ENCODE assay signal across 8 mouse cellular contexts in genomic region chr6:83571840-83572667, GRCm38 (mm10). TPM values are rescaled to one million over a fixed set of nuclear protein-coding genes. Genes with fewer than 3 reads are reported as not detected.
DNase-seq lines count a peak whose midpoint lies in the region; ATAC-seq and TF ChIP-seq lines count a peak whose summit lies in the region.

No protein-coding gene starts in this region.

- no peaks in the 10 kb centered on the region for H3K9me3 ChIP-seq in E14TG2a.4 (ENCODE audit: low read length)
- H3K9me3 ChIP-seq in forebrain, embryonic 12.5 days = no peaks in the 10 kb centered on the region
- H3K9me3 ChIP-seq in heart, postnatal 0 days (replicated peaks; ENCODE audit: control insufficient read depth, low read length) = no peaks in the 10 kb centered on the region
- no peaks in the 10 kb centered on the region for H3K9me3 ChIP-seq in liver, embryonic 16.5 days (replicated peaks; ENCODE audit: control insufficient read depth, low read length)
- H3K9me3 ChIP-seq in neural tube, embryonic 13.5 days = no peaks in the 10 kb centered on the region

- peak; percentile 88 for DNase-seq in c-Kit-positive CD71-positive TER-119-positive erythroid progenitor cells, embryonic 14.5 days (ENCODE audit: low spot score)
- DNase-seq in heart, postnatal 0 days (ENCODE audit: low spot score) = peak; percentile 92
- peak; percentile 91 to 94 for DNase-seq in kidney, postnatal 4 days

- 5% methylated on average over 37 of the region's 37 CpGs for WGBS in forebrain, embryonic 12.5 days
- WGBS in heart, postnatal 0 days = 5% methylated on average over 35 of the region's 37 CpGs
- whole genome bisulfite sequencing in liver, embryonic 16.5 days (ENCODE audit: insufficient replicate concordance) = 6% methylated on average over 37 of the region's 37 CpGs
- WGBS in neural tube, embryonic 13.5 days = 6% methylated on average over 37 of the region's 37 CpGs

- H3K36me3 ChIP-seq in E14TG2a.4 (ENCODE audit: insufficient read depth, low read length) = no peaks in the 10 kb centered on the region
- H3K36me3 ChIP-seq in forebrain, embryonic 12.5 days (replicated peaks) = peaks cover 9% of the 10 kb centered on the region; the same call in 1 of the 2 replicates
- peaks cover 12% of the 10 kb centered on the region; the same call in 1 of the 2 replicates for H3K36me3 ChIP-seq in heart, postnatal 0 days (replicated peaks; ENCODE audit: control insufficient read depth, insufficient read depth, low read length)
- H3K36me3 ChIP-seq in liver, embryonic 16.5 days (ENCODE audit: control insufficient read depth, insufficient read depth) = no peaks in the 10 kb centered on the region
- peaks cover 26% of the 10 kb centered on the region for H3K36me3 ChIP-seq in neural tube, embryonic 13.5 days
- H3K36me3 ChIP-seq in testis, adult 2 months (ENCODE audit: control insufficient read depth, insufficient read depth, low read length) = no peaks in the 10 kb centered on the region; the same call in 1 of the 2 replicates

- H3K4me2 ChIP-seq in forebrain, embryonic 12.5 days = peak overlapping the region; percentile 93
- peak overlapping the region; percentile 95 for H3K4me2 ChIP-seq in heart, postnatal 0 days (ENCODE audit: low read depth, low read length)
- H3K4me2 ChIP-seq in liver, embryonic 16.5 days (ENCODE audit: low read depth, low read length) = peak overlapping the region; percentile 87
- peak overlapping the region; percentile 95 for H3K4me2 ChIP-seq in neural tube, embryonic 13.5 days

- peak overlapping the region; percentile 83 for H3K4me3 ChIP-seq in E14TG2a.4 (replicated peaks; ENCODE audit: low read length)
- H3K4me3 ChIP-seq in forebrain, embryonic 12.5 days (replicated peaks) = peak overlapping the region; percentile 84
- H3K4me3 ChIP-seq in heart, postnatal 0 days (ENCODE audit: low read depth, low read length) = peak overlapping the region; percentile 93
- H3K4me3 ChIP-seq in liver, embryonic 16.5 days (ENCODE audit: low read depth, low read length) = peak overlapping the region; percentile 92
- H3K4me3 ChIP-seq in neural tube, embryonic 13.5 days = peak overlapping the region; percentile 84
- peak overlapping the region; percentile 89 for H3K4me3 ChIP-seq in testis, adult 2 months (ENCODE audit: control insufficient read depth, low read depth, low read length)

- TF ChIP-seq CTCF in E14TG2a.4 (conservative IDR thresholded peaks at IDR 0.05; ENCODE audit: low read length) = no peak
- no peak for TF ChIP-seq CTCF in heart, postnatal 0 days (IDR thresholded peaks at IDR 0.05; ENCODE audit: low read depth)
- no peak for TF ChIP-seq CTCF in testis, adult 2 months (IDR thresholded peaks at IDR 0.05; ENCODE audit: control insufficient read depth, insufficient read depth, insufficient replicate concordance, low read depth, low read length)

- H3K27ac ChIP-seq in forebrain, embryonic 12.5 days = peak overlapping the region; percentile 78
- peak overlapping the region; percentile 66 for H3K27ac ChIP-seq in heart, postnatal 0 days (ENCODE audit: low read depth)
- H3K27ac ChIP-seq in liver, embryonic 16.5 days (ENCODE audit: low read length) = peak overlapping the region; percentile 57
- H3K27ac ChIP-seq in neural tube, embryonic 13.5 days (replicated peaks) = peak overlapping the region; percentile 93
- H3K27ac ChIP-seq in testis, adult 2 months (ENCODE audit: control insufficient read depth, insufficient read depth, low read depth, low read length) = peak overlapping the region; percentile 39

- TF ChIP-seq EP300 in heart, postnatal 0 days (IDR thresholded peaks at IDR 0.05; ENCODE audit: low read depth) = no peak

- TF ChIP-seq POLR2A in testis, adult 2 months (IDR thresholded peaks at IDR 0.05; ENCODE audit: control insufficient read depth, low read depth, low read length) = peak; percentile 51

- peak overlapping the region; percentile 80 for H3K9ac ChIP-seq in forebrain, embryonic 12.5 days
- H3K9ac ChIP-seq in heart, postnatal 0 days (replicated peaks; ENCODE audit: low read depth, low read length) = peak overlapping the region; percentile 73
- peak overlapping the region; percentile 85 for H3K9ac ChIP-seq in liver, embryonic 16.5 days (ENCODE audit: low read depth, low read length)
- H3K9ac ChIP-seq in neural tube, embryonic 13.5 days = peak overlapping the region; percentile 88

- H3K27me3 ChIP-seq in E14TG2a.4 (ENCODE audit: insufficient read depth, low read length) = peaks cover 23% of the 10 kb centered on the region
- H3K27me3 ChIP-seq in forebrain, embryonic 12.5 days = peaks cover 18% of the 10 kb centered on the region
- no peaks in the 10 kb centered on the region for H3K27me3 ChIP-seq in heart, postnatal 0 days (ENCODE audit: control insufficient read depth, insufficient read depth, low read length)
- peaks cover 2% of the 10 kb centered on the region; the same call in 1 of the 2 replicates for H3K27me3 ChIP-seq in liver, embryonic 16.5 days (ENCODE audit: control insufficient read depth, insufficient read depth, low read depth, low read length)
- H3K27me3 ChIP-seq in neural tube, embryonic 13.5 days = no peaks in the 10 kb centered on the region
- H3K27me3 ChIP-seq in testis, adult 2 months (ENCODE audit: control insufficient read depth, insufficient read depth, low read length) = no peaks in the 10 kb centered on the region

- H3K4me1 ChIP-seq in E14TG2a.4 (replicated peaks; ENCODE audit: low read depth, low read length) = peaks cover 22% of the 10 kb centered on the region
- peaks cover 13% of the 10 kb centered on the region for H3K4me1 ChIP-seq in forebrain, embryonic 12.5 days
- peaks cover 11% of the 10 kb centered on the region for H3K4me1 ChIP-seq in heart, postnatal 0 days (ENCODE audit: control insufficient read depth, insufficient read depth)
- H3K4me1 ChIP-seq in liver, embryonic 16.5 days (ENCODE audit: control insufficient read depth, low read depth, low read length) = peaks cover 13% of the 10 kb centered on the region
- H3K4me1 ChIP-seq in neural tube, embryonic 13.5 days (replicated peaks) = peaks cover 21% of the 10 kb centered on the region
- peaks cover 4% of the 10 kb centered on the region for H3K4me1 ChIP-seq in testis, adult 2 months (ENCODE audit: control insufficient read depth, insufficient read depth, low read length)

- ATAC-seq in forebrain, embryonic 12.5 days (ENCODE audit: low FRiP score) = peak; percentile 96
- ATAC-seq in heart, postnatal 0 days (ENCODE audit: insufficient read depth, low read depth) = peak; percentile 92
- peak; percentile 96 for ATAC-seq in liver, embryonic 16.5 days (ENCODE audit: low read depth)
- peak; percentile 96 for ATAC-seq in neural tube, embryonic 13.5 days (ENCODE audit: low read depth)

RNA-seq across cellular contexts. Expression of gene Stambp, which starts 0.5 kb away (rescaled TPM):
- 27.7 and 28.8 TPM in 2 replicates for polyA plus RNA-seq in forebrain, embryonic 12.5 days (2016; fragmentation: Nextera tagmentation; extraction: Ambion mirVana)
- total RNA-seq in heart, postnatal 0 days (2014; rRNA removed; ENCODE audit: low replicate concordance) = 1.2 and 1.5 TPM in 2 replicates
- 22.9 and 24.6 TPM in 2 replicates for polyA plus RNA-seq in heart, postnatal 0 days (2015; fragmentation: Nextera tagmentation; extraction: Ambion mirVana)
- 9.6 TPM in 2 replicates for polyA plus RNA-seq in liver, embryonic 16.5 days (2015; fragmentation: Nextera tagmentation; extraction: Ambion mirVana)
- 46.4 and 49.3 TPM in 2 replicates for polyA plus RNA-seq in neural tube, embryonic 13.5 days (2015; fragmentation: Nextera tagmentation; extraction: Ambion mirVana)
- 42.6 and 44.6 TPM in 2 replicates for polyA plus RNA-seq in testis, adult 2 months (2012; rRNA removed)

RNA-seq across cellular contexts. Expression of gene Actg2, which starts 36.0 kb away (rescaled TPM):
- polyA plus RNA-seq in forebrain, embryonic 12.5 days (2016; fragmentation: Nextera tagmentation; extraction: Ambion mirVana) = 2.2 and 4.3 TPM in 2 replicates
- 15.0 and 831 TPM in 2 replicates for total RNA-seq in heart, postnatal 0 days (2014; rRNA removed; ENCODE audit: low replicate concordance)
- 7.0 and 9.9 TPM in 2 replicates for polyA plus RNA-seq in heart, postnatal 0 days (2015; fragmentation: Nextera tagmentation; extraction: Ambion mirVana)
- polyA plus RNA-seq in liver, embryonic 16.5 days (2015; fragmentation: Nextera tagmentation; extraction: Ambion mirVana) = 3.8 and 9.8 TPM in 2 replicates
- polyA plus RNA-seq in neural tube, embryonic 13.5 days (2015; fragmentation: Nextera tagmentation; extraction: Ambion mirVana) = 1.9 and 2.0 TPM in 2 replicates
- polyA plus RNA-seq in testis, adult 2 months (2012; rRNA removed) = 470 and 505 TPM in 2 replicates

Comparison
In these comparisons a context has a peak if more than half of its experiments do, and no peak if none do; other contexts are left out.
1. Peak in every context shown above with its lines: DNase-seq, ATAC-seq, H3K4me3 ChIP-seq and H3K27ac ChIP-seq.
2. H3K27ac ChIP-seq: peak in every context shown above with its lines; median percentile 93 in neural tube, embryonic 13.5 days; 78 in forebrain, embryonic 12.5 days; 66 in heart, postnatal 0 days; 57 in liver, embryonic 16.5 days; 39 in testis, adult 2 months.
3. RNA of gene Actg2, which starts 36.0 kb away (polyA plus RNA-seq): 470 to 505 TPM in testis, adult 2 months; 3.8 to 9.8 TPM in liver, embryonic 16.5 days, 7.0 to 9.9 TPM in heart, postnatal 0 days, 2.2 to 4.3 TPM in forebrain, embryonic 12.5 days and 1.9 to 2.0 TPM in neural tube, embryonic 13.5 days; every median in the first group is over 10 times any median in the second.